In the genomic region with DNA sequence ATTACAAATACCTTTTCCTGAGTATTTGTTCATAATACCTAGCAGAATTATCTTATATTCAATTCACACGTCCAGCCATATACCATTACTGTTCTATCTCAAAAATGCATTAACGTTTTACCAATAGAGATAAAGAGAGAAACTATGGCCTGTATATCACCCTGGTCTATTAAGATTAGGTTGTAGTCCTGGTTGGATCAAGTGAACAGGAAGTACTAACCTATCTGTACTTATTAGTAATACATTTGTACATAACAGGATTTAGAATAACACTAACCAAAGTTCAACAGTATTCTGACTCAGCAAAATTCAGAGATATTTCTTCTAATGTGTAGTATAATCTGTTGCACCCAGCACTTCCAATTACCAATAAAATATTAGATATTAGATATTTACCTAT, we compare ENCODE assay signal across 20 mouse cellular contexts.
A peak's percentile ranks its signal among the peaks of the same experiment; 100 is the strongest.
DNase-seq lines count a peak whose midpoint lies in the region; ATAC-seq and TF ChIP-seq lines count a peak whose summit lies in the region.
"Had no signal": no experiment of that assay in that cellular context is flagged by ENCODE, and none has a peak within 500 bp of the region (broad histone marks: within the 10 kb centered on the region; RNA-seq: fewer than 3 reads in every experiment).

No protein-coding gene starts in this region.

- H3K79me2 ChIP-seq in MEL (ENCODE audit: control insufficient read depth, insufficient read depth, low read length, poor library complexity), result no peaks in the 10 kb centered on the region

- H3K9ac ChIP-seq in midbrain, embryonic 11.5 days (ENCODE audit: low read length), result no peak overlapping the region
- H3K9ac ChIP-seq in MEL (ENCODE audit: control insufficient read depth, low read depth, low read length, poor library complexity, severe bottlenecking), result no peak overlapping the region

- no peak for TF ChIP-seq POLR2A in MEL (IDR thresholded peaks at IDR 0.05; ENCODE audit: control insufficient read depth in 1 of 2, insufficient read depth in 1 of 2, low read depth in 1 of 2, low read length in 2 of 2, poor library complexity in 1 of 2)

- no peak for ATAC-seq in midbrain, embryonic 11.5 days (ENCODE audit: low FRiP score)
- ATAC-seq: activated CD4-positive, CD25-positive, alpha-beta regulatory T cell, adult 4 months; CD4-positive, CD25-positive, alpha-beta regulatory T cell, adult 4 months; Patski had no signal

- no peak overlapping the region for H3K4me2 ChIP-seq in midbrain, embryonic 11.5 days

- no peak for TF ChIP-seq CTCF in MEL (IDR thresholded peaks at IDR 0.05 in 2 of 3, conservative IDR thresholded peaks at IDR 0.05 in 1 of 3; ENCODE audit: control insufficient read depth in 1 of 3, insufficient read depth in 1 of 3, low read depth in 2 of 3, low read length in 3 of 3, poor library complexity in 1 of 3, severe bottlenecking in 1 of 3)

- TF ChIP-seq EP300 in MEL (IDR thresholded peaks at IDR 0.05; ENCODE audit: low read depth in 1 of 2, low read length in 2 of 2), result peak; percentile 52 to 56; a peak in 2 of 4 replicates

- DNase-seq in midbrain, embryonic 11.5 days (ENCODE audit: low spot score, missing footprints), result peak; percentile 23
- DNase-seq in midbrain, embryonic 10.5 days (ENCODE audit: low spot score), result no peak
- DNase-seq in MEL (ENCODE audit: low read depth, low spot score), result peak; percentile 16
- DNase-seq in thymus, postnatal 10 days (ENCODE audit: low spot score in 2 of 2), result no peak
- DNase-seq: adrenal gland, adult 2 months; adrenal gland, adult 8-10 months; adrenal gland, postnatal 10 days; adrenal gland, postnatal 14 days; adrenal gland, postnatal 25 days; adrenal gland, postnatal 36 days; B cell, adult 2 months; cerebellum, adult 11 months; cerebellum, adult 11-12 months; cerebellum, adult 18-20 months; cerebellum, adult 2 months had no signal

- no peak for TF ChIP-seq RAD21 in MEL (IDR thresholded peaks at IDR 0.05; ENCODE audit: low read depth, low read length)

- no peaks in the 10 kb centered on the region for H3K27me3 ChIP-seq in midbrain, embryonic 11.5 days (ENCODE audit: control insufficient read depth, insufficient read depth, low read length)
- H3K27me3 ChIP-seq in midbrain, embryonic 10.5 days (ENCODE audit: low read depth, poor library complexity, severe bottlenecking), result no peaks in the 10 kb centered on the region
- no peaks in the 10 kb centered on the region for H3K27me3 ChIP-seq in MEL (ENCODE audit: control insufficient read depth in 1 of 2, insufficient read depth in 2 of 2, low read length in 2 of 2)
- H3K27me3 ChIP-seq: CH12.LX, Patski had no signal

- no peaks in the 10 kb centered on the region for H3K4me1 ChIP-seq in midbrain, embryonic 11.5 days (ENCODE audit: control insufficient read depth, insufficient read depth, low read length)
- no peaks in the 10 kb centered on the region for H3K4me1 ChIP-seq in midbrain, embryonic 10.5 days
- no peaks in the 10 kb centered on the region for H3K4me1 ChIP-seq in MEL (ENCODE audit: control insufficient read depth in 1 of 2, insufficient read depth in 2 of 2, low read length in 2 of 2)

- H3K36me3 ChIP-seq in midbrain, embryonic 11.5 days (ENCODE audit: control insufficient read depth, insufficient read depth, low read length), result no peaks in the 10 kb centered on the region
- no peaks in the 10 kb centered on the region for H3K36me3 ChIP-seq in midbrain, embryonic 10.5 days
- H3K36me3 ChIP-seq in MEL (ENCODE audit: control insufficient read depth in 1 of 2, insufficient read depth in 2 of 2, low read length in 2 of 2), result no peaks in the 10 kb centered on the region
- H3K36me3 ChIP-seq: G1E had no signal

- no peak overlapping the region for H3K27ac ChIP-seq in midbrain, embryonic 11.5 days (ENCODE audit: low read depth, low read length)
- H3K27ac ChIP-seq in midbrain, embryonic 10.5 days (replicated peaks), result no peak overlapping the region
- H3K27ac ChIP-seq in MEL (ENCODE audit: control insufficient read depth, low read depth, low read length), result no peak overlapping the region

- H3K4me3 ChIP-seq in midbrain, embryonic 11.5 days (ENCODE audit: low read depth, low read length), result no peak overlapping the region
- H3K4me3 ChIP-seq in midbrain, embryonic 10.5 days, result no peak overlapping the region
- no peak overlapping the region for H3K4me3 ChIP-seq in MEL (ENCODE audit: control insufficient read depth in 1 of 2, insufficient read depth in 1 of 2, low read depth in 2 of 2, low read length in 2 of 2)

- H3K9me3 ChIP-seq in midbrain, embryonic 11.5 days (ENCODE audit: control insufficient read depth, low read length), result no peaks in the 10 kb centered on the region
- no peaks in the 10 kb centered on the region for H3K9me3 ChIP-seq in midbrain, embryonic 10.5 days (replicated peaks)
- H3K9me3 ChIP-seq in MEL (replicated peaks; ENCODE audit: insufficient read depth, low read length), result no peaks in the 10 kb centered on the region

- 89% methylated on average over 2 of the region's 2 CpGs for WGBS in midbrain, embryonic 11.5 days
- WGBS in midbrain, embryonic 10.5 days, result 90% methylated on average over 2 of the region's 2 CpGs

TF ChIP-seq in MEL, 35 proteins besides CTCF, POLR2A, EP300 and RAD21:
- TF ChIP-seq MAFK (IDR thresholded peaks at IDR 0.05; ENCODE audit: borderline replicate concordance, low read depth, low read length), result peak; percentile 79; the same call in 1 of the 2 replicates
- TF ChIP-seq SMC3 (IDR thresholded peaks at IDR 0.05; ENCODE audit: low read depth, low read length), result no peak
- TF ChIP-seq TCF12 (IDR thresholded peaks at IDR 0.05; ENCODE audit: low read depth, low read length), result peak; percentile 32; the same call in 1 of the 2 replicates

Comparison
In these comparisons a context has a peak if more than half of its experiments do, and no peak if none do; other contexts are left out.
1. DNase-seq: peak in midbrain, embryonic 11.5 days (single experiment) and MEL (single experiment); none in midbrain, embryonic 10.5 days (single experiment) and thymus, postnatal 10 days (0 of 2).